Mouse (Mus musculus) midbrain, embryonic 14.5 days (tissue): ENCODE results near the gene Meis2. TPM values are rescaled to one million over a fixed set of nuclear protein-coding genes. Genes with fewer than 3 reads are reported as not detected.

Experiments
- ATAC-seq: fragments of 200-750 bp; cut with Nextera tagmentation; 2 replicates; pipeline ENCODE4 v1.8.0; 2017; ENCODE audit warnings: moderate number of reproducible peaks, moderate library complexity; ENCODE audit not compliant: low FRiP score, low TSS enrichment
- DNase-seq: peaks from one replicate; pipeline ENCODE4 v3.0.0-alpha.2; 2015
- H3K27ac ChIP-seq: fragments of 300-500 bp; sonication (generic); replicated peaks from 2 replicates; pipeline ENCODE4 v1.5.1; 2014; ENCODE audit warnings: mild to moderate bottlenecking, low read depth, low read length, moderate library complexity
- H3K27me3 ChIP-seq: fragments of 300-500 bp; sonication (generic); 2 replicates; pipeline ENCODE4 v1.6.1; 2014; ENCODE audit warnings: low read length, control low read depth, mixed read lengths; ENCODE audit not compliant: control insufficient read depth, insufficient read depth
- H3K36me3 ChIP-seq: fragments of 300-500 bp; sonication (generic); 2 replicates; pipeline ENCODE4 v1.6.1; 2014; ENCODE audit warnings: low read length, control low read depth; ENCODE audit not compliant: control insufficient read depth, insufficient read depth
- H3K4me1 ChIP-seq: fragments of 300-500 bp; sonication (generic); 2 replicates; pipeline ENCODE4 v1.6.1; 2014; ENCODE audit warnings: mild to moderate bottlenecking, antibody characterized with exemption, low read length, control low read depth; ENCODE audit not compliant: control insufficient read depth, insufficient read depth
- H3K4me2 ChIP-seq: fragments of 300-500 bp; sonication (generic); 2 replicates; pipeline ENCODE4 v1.6.1; 2014; ENCODE audit warnings: mild to moderate bottlenecking, low read length, moderate library complexity
- H3K4me3 ChIP-seq: fragments of 300-500 bp; sonication (generic); replicated peaks from 2 replicates; pipeline ENCODE4 v1.5.1; 2014; ENCODE audit warnings: low read depth, low read length
- H3K9ac ChIP-seq: fragments of 300-500 bp; sonication (generic); replicated peaks from 2 replicates; pipeline ENCODE4 v1.6.1; 2014; ENCODE audit warnings: mild to moderate bottlenecking, low read length, moderate library complexity
- H3K9me3 ChIP-seq: fragments of 300-500 bp; sonication (generic); 2 replicates; pipeline ENCODE4 v1.6.1; 2016; ENCODE audit warnings: low read length, control low read depth, mixed read lengths; ENCODE audit not compliant: control insufficient read depth
- WGBS: fragments of 180-500 bp; shearing (Covaris S2); extraction: QIAGEN DNeasy Blood & Tissue Kit; methylation state at CpG from one replicate; pipeline ENCODE4 v1.1.7; 2014; 5-methylcytosine and 5-hydroxymethylcytosine counted together
- polyA plus RNA-seq: library from polyadenylated mRNA; unstranded; fragments of >200 nt; fragmentation: Nextera tagmentation; extraction: Ambion mirVana; gene quantifications from 2 replicates; pipeline ENCODE4 v1.2.1, GENCODE M21; 2014

Meis2 gene
- polyA plus RNA-seq, 1 experiment from 2014 or later, result 84.9 TPM

DNA sequence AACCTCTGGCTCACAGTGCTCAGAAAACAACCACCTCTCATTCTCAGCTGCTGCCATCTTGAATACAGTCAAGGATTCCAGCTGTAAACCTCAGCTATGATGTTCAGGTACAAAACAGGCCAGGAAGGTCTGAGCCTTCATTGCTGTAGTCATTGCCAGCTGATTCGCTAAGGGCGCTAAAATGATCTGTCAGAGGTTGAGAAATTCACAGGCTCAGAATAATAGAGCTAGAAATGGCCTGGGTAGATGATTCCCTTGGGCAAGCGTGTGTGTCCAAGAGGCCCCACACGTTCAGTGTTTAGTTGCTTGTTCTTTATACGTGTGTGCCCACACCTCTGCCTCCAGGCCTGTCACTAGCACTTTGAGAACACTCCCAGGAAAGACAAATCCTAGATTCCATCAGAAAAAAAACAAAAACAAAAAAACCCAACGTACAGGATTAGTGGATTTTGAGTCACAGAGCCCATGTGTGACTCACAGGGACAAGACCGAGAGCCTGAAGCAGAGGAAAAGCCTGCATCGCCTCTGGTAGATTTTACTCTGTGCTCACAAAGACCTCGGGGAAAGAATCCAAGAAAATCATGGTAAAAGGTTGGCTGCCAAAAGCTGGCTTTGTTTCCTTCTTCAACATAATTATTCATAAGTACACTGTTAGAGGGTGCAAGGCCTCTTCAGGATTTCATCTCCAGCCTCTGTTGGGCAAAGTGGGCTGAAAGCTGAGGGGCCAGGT lies 95.4 kb downstream of the Meis2 start:
- WGBS, result 81% methylated on average over 9 of the region's 9 CpGs
- DNase-seq, result no peak
- Histone ChIP-seq H3K9me3 (no peaks in the 10 kb centered on the region), H3K27ac (no peak overlapping the region), H3K4me2 (no peak overlapping the region), H3K4me3 (no peak overlapping the region), H3K9ac (no peak overlapping the region), H3K4me1 (no peaks in the 10 kb centered on the region), H3K36me3 (no peaks in the 10 kb centered on the region), H3K27me3 (no peaks in the 10 kb centered on the region)
- ATAC-seq, result no peak

DNA sequence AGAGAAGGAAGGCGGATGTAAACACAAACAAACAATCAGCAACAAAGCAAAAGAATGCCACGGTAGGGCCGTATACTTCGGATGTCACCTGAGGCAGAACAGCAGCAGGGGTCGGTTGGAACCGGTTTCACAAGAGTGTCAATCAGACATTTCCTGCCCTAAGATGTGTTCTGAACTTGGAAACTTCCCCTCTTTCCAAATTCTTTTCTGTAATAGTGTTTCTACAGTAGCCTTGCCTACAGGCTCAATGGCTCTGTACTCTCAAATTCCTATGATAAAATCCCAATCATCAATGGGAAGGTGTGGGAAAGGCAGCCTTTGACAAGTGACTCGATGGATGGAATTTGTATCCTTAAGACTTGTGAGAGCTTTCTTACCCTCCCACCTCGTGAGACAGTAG lies 96.4 kb downstream of the Meis2 start:
- H3K4me3 ChIP-seq, result no peak overlapping the region
- no peaks in the 10 kb centered on the region for H3K4me1 ChIP-seq
- no peaks in the 10 kb centered on the region for H3K27me3 ChIP-seq
- H3K9me3 ChIP-seq, result no peaks in the 10 kb centered on the region
- DNase-seq (no peak), ATAC-seq (no peak)
- H3K27ac ChIP-seq, result no peak overlapping the region
- no peaks in the 10 kb centered on the region for H3K36me3 ChIP-seq
- H3K9ac ChIP-seq, result no peak overlapping the region
- 83% methylated on average over 8 of the region's 8 CpGs for WGBS
- H3K4me2 ChIP-seq, result no peak overlapping the region

- ATAC-seq (no peak), DNase-seq (peak; percentile 38)
- 83% methylated on average over 3 of the region's 3 CpGs for WGBS
- no peaks in the 10 kb centered on the region for H3K27me3 ChIP-seq
- no peak overlapping the region for H3K4me3 ChIP-seq
- H3K36me3 ChIP-seq, result no peaks in the 10 kb centered on the region
- no peak overlapping the region for H3K27ac ChIP-seq
- no peak overlapping the region for H3K9ac ChIP-seq
- no peaks in the 10 kb centered on the region for H3K9me3 ChIP-seq
- H3K4me1 ChIP-seq, result no peaks in the 10 kb centered on the region
- H3K4me2 ChIP-seq, result no peak overlapping the region
These were observed 100.7 kb downstream of the Meis2 start for GRCm38 (mm10) chr2:115964911-115965310.

DNA sequence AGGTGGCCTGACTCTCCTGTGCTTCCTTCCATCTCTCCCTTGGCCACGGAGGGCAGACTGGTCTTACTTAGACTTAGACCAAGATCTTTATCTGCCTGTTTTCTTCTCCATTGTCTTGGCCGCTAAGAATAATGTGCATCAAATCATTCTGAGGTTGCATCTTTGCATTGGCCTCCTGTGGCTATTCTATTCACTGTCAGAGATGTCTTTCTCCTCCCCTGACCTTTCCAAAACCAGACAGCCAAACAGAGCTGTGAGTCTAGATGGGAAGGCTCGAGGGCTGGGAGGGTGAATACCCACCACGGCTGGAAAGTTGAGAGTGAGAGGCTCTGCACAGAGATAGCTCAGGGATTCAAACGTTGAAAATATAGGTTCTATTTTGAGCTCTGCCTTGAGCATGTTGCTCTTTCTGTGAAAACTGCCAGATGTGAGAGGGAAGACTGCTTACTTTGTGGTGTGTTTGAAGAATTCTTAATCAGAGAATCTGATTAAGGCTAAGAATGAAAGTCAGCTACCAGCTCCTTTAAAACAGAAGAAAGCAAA lies 102.3 kb downstream of the Meis2 start:
- Histone ChIP-seq H3K36me3 (no peaks in the 10 kb centered on the region), H3K9ac (no peak overlapping the region), H3K9me3 (no peaks in the 10 kb centered on the region), H3K4me1 (no peaks in the 10 kb centered on the region), H3K27ac (no peak overlapping the region), H3K4me2 (no peak overlapping the region), H3K4me3 (no peak overlapping the region), H3K27me3 (no peaks in the 10 kb centered on the region)
- ATAC-seq, result no peak
- 30% methylated on average over 5 of the region's 5 CpGs for WGBS
- DNase-seq, result no peak

DNA sequence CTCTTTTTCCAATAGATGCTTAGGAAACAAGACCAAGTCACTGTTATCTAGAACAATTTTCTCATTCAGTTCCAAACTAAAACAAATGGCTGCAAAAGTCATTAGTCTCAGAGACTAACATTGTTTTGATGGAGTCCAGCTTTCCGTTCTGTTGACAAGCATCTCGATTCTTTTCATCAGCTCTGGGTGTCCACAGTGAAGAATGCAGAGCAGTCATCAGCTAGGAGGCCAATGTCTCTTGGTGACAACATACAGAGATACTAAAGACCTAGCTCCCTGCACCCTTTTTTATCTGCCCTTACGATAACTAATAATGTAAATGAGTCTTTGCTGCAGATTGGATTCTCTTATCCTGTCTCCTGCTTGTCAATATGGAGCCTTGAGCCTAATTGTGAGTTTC lies 102.9 kb downstream of the Meis2 start:
- no peak overlapping the region for H3K9ac ChIP-seq
- H3K4me1 ChIP-seq, result no peaks in the 10 kb centered on the region
- no peaks in the 10 kb centered on the region for H3K9me3 ChIP-seq
- WGBS, result 75% methylated on average over 3 of the region's 3 CpGs
- H3K27me3 ChIP-seq, result no peaks in the 10 kb centered on the region
- H3K27ac ChIP-seq, result no peak overlapping the region
- H3K4me2 ChIP-seq, result no peak overlapping the region
- H3K36me3 ChIP-seq, result no peaks in the 10 kb centered on the region
- no peak overlapping the region for H3K4me3 ChIP-seq
- no peak for DNase-seq
- ATAC-seq, result no peak

DNA sequence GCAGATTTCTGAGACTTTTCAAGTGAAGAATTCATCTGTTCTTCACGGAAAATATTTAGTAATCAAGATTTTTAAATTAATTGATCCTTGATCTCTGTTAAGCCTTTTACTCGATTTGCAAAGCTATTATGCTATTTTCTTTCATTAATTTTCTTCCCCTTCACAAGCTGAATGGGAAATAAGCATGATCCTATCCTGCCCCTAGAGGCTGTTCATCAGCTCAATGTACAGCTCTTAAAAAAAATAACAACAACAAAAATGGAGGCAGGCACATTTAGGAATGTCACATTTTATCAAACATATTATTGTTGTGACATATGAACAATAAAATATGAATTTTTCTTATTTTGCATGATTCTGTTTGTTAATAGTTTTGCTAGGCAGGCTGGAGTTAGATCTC lies 103.5 kb downstream of the Meis2 start:
- ATAC-seq (no peak), DNase-seq (no peak)
- Histone ChIP-seq H3K4me3 (no peak overlapping the region), H3K36me3 (no peaks in the 10 kb centered on the region), H3K9me3 (no peaks in the 10 kb centered on the region), H3K4me1 (no peaks in the 10 kb centered on the region), H3K4me2 (no peak overlapping the region), H3K9ac (no peak overlapping the region), H3K27ac (no peak overlapping the region), H3K27me3 (no peaks in the 10 kb centered on the region)
- 64% methylated on average over 2 of the region's 2 CpGs for WGBS

DNA sequence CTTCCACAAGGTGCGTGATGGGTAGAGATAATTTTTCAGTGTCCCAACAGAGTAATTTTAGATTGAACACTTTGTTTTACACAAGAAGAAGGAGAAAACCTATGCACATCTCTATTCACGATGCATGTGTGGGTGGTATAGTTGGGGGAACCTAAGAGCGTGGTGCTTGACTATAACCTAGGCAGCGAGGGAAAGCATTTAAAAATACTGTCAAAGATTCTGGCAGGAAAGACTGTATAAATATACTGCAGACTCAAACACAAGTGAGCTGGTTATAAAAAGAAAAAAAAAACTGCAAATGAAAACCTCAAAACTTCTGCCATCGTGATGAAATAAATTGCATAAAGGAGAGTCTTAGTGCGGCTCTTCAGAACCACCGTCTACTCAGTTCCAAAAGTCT lies 105.0 kb downstream of the Meis2 start:
- no peaks in the 10 kb centered on the region for H3K4me1 ChIP-seq
- WGBS, result 87% methylated on average over 7 of the region's 7 CpGs
- no peak overlapping the region for H3K27ac ChIP-seq
- H3K4me2 ChIP-seq, result no peak overlapping the region
- no peaks in the 10 kb centered on the region for H3K9me3 ChIP-seq
- no peak for ATAC-seq
- H3K27me3 ChIP-seq, result no peaks in the 10 kb centered on the region
- H3K9ac ChIP-seq, result no peak overlapping the region
- H3K36me3 ChIP-seq, result no peaks in the 10 kb centered on the region
- H3K4me3 ChIP-seq, result no peak overlapping the region
- no peak for DNase-seq

- no peaks in the 10 kb centered on the region for H3K9me3 ChIP-seq
- 88% methylated on average over 2 of the region's 2 CpGs for WGBS
- no peak for ATAC-seq
These were observed 108.9 kb downstream of the Meis2 start for GRCm38 (mm10) chr2:115956786-115957185.

DNA sequence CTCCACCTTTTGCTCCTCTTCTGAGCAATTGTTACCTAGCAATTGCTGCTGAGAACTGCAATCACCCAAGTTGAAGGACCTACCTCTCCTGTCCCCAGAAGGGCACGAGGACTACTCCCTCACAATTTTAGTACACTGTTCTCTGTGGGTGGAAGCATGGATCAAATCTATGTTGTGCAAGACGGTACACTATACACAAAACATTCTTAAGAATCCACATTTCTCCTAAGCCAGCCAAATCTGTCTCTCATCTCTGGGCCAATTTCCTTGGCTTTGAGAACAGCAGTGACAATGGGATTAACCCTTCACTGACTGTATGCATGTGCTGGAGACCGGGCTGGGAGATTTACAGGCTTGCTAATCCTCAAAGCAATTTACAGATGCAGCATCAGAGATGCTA lies 115.0 kb downstream of the Meis2 start:
- Histone ChIP-seq H3K4me2 (no peak overlapping the region), H3K27me3 (no peaks in the 10 kb centered on the region), H3K4me3 (no peak overlapping the region), H3K27ac (0 out of 2 replicates have a peak overlapping the region, but pooled peaks have one; percentile 26), H3K4me1 (0 out of 2 replicates have a peak, but pooled peaks cover 3% of the 10 kb centered on the region), H3K36me3 (0 out of 2 replicates have a peak, but pooled peaks cover 2% of the 10 kb centered on the region), H3K9me3 (no peaks in the 10 kb centered on the region), H3K9ac (no peak overlapping the region)
- 48% methylated on average over 3 of the region's 3 CpGs for WGBS
- ATAC-seq (no peak), DNase-seq (peak; percentile 37)

More at GRCm38 (mm10) chr2:115956786-115957185, 108.9 kb downstream of the Meis2 start:
- Histone ChIP-seq H3K4me2 (no peak overlapping the region), H3K27me3 (no peaks in the 10 kb centered on the region), H3K4me1 (no peaks in the 10 kb centered on the region), H3K4me3 (no peak overlapping the region), H3K27ac (no peak overlapping the region), H3K9ac (no peak overlapping the region), H3K36me3 (no peaks in the 10 kb centered on the region)
- no peak for DNase-seq
